26 mouse cellular contexts compared by ENCODE assay signal in genomic region chr11:67656366-67656765, GRCm38 (mm10). TPM values are rescaled to one million over a fixed set of nuclear protein-coding genes. Genes with fewer than 3 reads are reported as not detected.
A peak's percentile ranks its signal among the peaks of the same experiment; 100 is the strongest.
DNase-seq lines count a peak whose midpoint lies in the region; ATAC-seq and TF ChIP-seq lines count a peak whose summit lies in the region.
"Had no signal": no experiment of that assay in that cellular context is flagged by ENCODE, and none has a peak within 500 bp of the region (broad histone marks: within the 10 kb centered on the region; RNA-seq: fewer than 3 reads in every experiment).

No protein-coding gene starts in this region.

- TF ChIP-seq POLR2A in cerebellum, adult 2 months (IDR thresholded peaks at IDR 0.05; ENCODE audit: borderline replicate concordance, insufficient read depth, low read length), result no peak

- peaks cover 62% of the 10 kb centered on the region for H3K4me1 ChIP-seq in cerebellum, adult 2 months (ENCODE audit: control insufficient read depth, insufficient read depth, low read length)
- peaks cover 2% of the 10 kb centered on the region; the same call in 1 of the 2 replicates for H3K4me1 ChIP-seq in forebrain, embryonic 11.5 days (replicated peaks; ENCODE audit: control insufficient read depth, insufficient read depth, low read length)
- H3K4me1 ChIP-seq in forebrain, postnatal 0 days (ENCODE audit: insufficient read depth), result peaks cover 10% of the 10 kb centered on the region; the same call in 1 of the 2 replicates

- H3K9ac ChIP-seq in forebrain, embryonic 11.5 days (ENCODE audit: low read length), result no peak overlapping the region
- H3K9ac ChIP-seq in forebrain, postnatal 0 days, result no peak overlapping the region
- H3K9ac ChIP-seq: embryonic facial prominence, embryonic 12.5 days; embryonic facial prominence, embryonic 15.5 days; forebrain, embryonic 12.5 days; forebrain, embryonic 15.5 days; heart, embryonic 12.5 days; heart, embryonic 15.5 days; intestine, embryonic 15.5 days had no signal

- no peak overlapping the region for H3K4me2 ChIP-seq in forebrain, embryonic 11.5 days (ENCODE audit: low read depth, low read length, severe bottlenecking)
- no peak overlapping the region for H3K4me2 ChIP-seq in forebrain, postnatal 0 days (ENCODE audit: low read depth)
- H3K4me2 ChIP-seq: embryonic facial prominence, embryonic 12.5 days; embryonic facial prominence, embryonic 15.5 days; forebrain, embryonic 12.5 days; forebrain, embryonic 15.5 days; heart, embryonic 12.5 days; heart, embryonic 15.5 days; hindbrain, embryonic 13.5 days; intestine, embryonic 15.5 days had no signal

- no peak for ATAC-seq in forebrain, embryonic 11.5 days (replicated peaks; ENCODE audit: low FRiP score)
- ATAC-seq in forebrain, postnatal 0 days, result no peak
- ATAC-seq: forebrain, embryonic 15.5 days; hindbrain, embryonic 16.5 days; intestine, embryonic 15.5 days had no signal

- intact Hi-C loops in left cerebral cortex, adult 2 months (cut with DNase I), result loop anchor here (2.0 kb wide), 1 partner anchor 20 kb away; no protein-coding TSS in a partner anchor
- intact Hi-C loops in left cerebral cortex, postnatal 14 days (cut with DNase I), result loop anchor here (10.0 kb wide), 1 partner anchor 142 kb away; no protein-coding TSS in a partner anchor

- H3K36me3 ChIP-seq in forebrain, embryonic 11.5 days (ENCODE audit: control insufficient read depth, insufficient read depth, low read length), result no peaks in the 10 kb centered on the region
- peaks cover 16% of the 10 kb centered on the region for H3K36me3 ChIP-seq in forebrain, postnatal 0 days (ENCODE audit: insufficient read depth)
- H3K36me3 ChIP-seq: embryonic facial prominence, embryonic 12.5 days; embryonic facial prominence, embryonic 15.5 days; forebrain, embryonic 12.5 days; forebrain, embryonic 15.5 days; heart, embryonic 15.5 days; hindbrain, embryonic 10.5 days; hindbrain, embryonic 13.5 days; intestine, embryonic 15.5 days had no signal

- 63% methylated on average over 7 of the region's 7 CpGs for WGBS in cerebellum, adult 2 months
- 78% methylated on average over 7 of the region's 7 CpGs for WGBS in forebrain, embryonic 11.5 days
- 92% methylated on average over 7 of the region's 7 CpGs for WGBS in forebrain, postnatal 0 days

- TF ChIP-seq CTCF in cerebellum, adult 2 months (IDR thresholded peaks at IDR 0.05; ENCODE audit: borderline replicate concordance, insufficient read depth, low read depth, low read length), result no peak
- no peak for TF ChIP-seq CTCF in left cerebral cortex, adult 2 months (IDR thresholded peaks at IDR 0.05)
- TF ChIP-seq CTCF in forebrain, postnatal 0 days (IDR thresholded peaks at IDR 0.05; ENCODE audit: low read depth), result no peak

- peak overlapping the region; percentile 87 for H3K27ac ChIP-seq in cerebellum, adult 2 months (ENCODE audit: insufficient read depth, low read length)
- H3K27ac ChIP-seq in left cerebral cortex, adult 2 months, result peak overlapping the region; percentile 59; the same call in 1 of the 2 replicates
- no peak overlapping the region for H3K27ac ChIP-seq in forebrain, embryonic 11.5 days (ENCODE audit: low read depth, low read length)
- no peak overlapping the region for H3K27ac ChIP-seq in forebrain, postnatal 0 days (ENCODE audit: low read depth, low read length)
- H3K27ac ChIP-seq: embryonic facial prominence, embryonic 12.5 days; embryonic facial prominence, embryonic 15.5 days; forebrain, embryonic 15.5 days; heart, embryonic 15.5 days; hindbrain, embryonic 10.5 days; hindbrain, embryonic 13.5 days; intestine, embryonic 15.5 days had no signal

- no peaks in the 10 kb centered on the region for H3K27me3 ChIP-seq in cerebellum, adult 2 months (ENCODE audit: control insufficient read depth, insufficient read depth, low read length)
- H3K27me3 ChIP-seq in forebrain, embryonic 11.5 days (ENCODE audit: control insufficient read depth, insufficient read depth, low read length), result no peaks in the 10 kb centered on the region
- H3K27me3 ChIP-seq in forebrain, postnatal 0 days (ENCODE audit: insufficient read depth, low read length), result no peaks in the 10 kb centered on the region
- H3K27me3 ChIP-seq: embryonic facial prominence, embryonic 12.5 days; embryonic facial prominence, embryonic 15.5 days; forebrain, embryonic 12.5 days; forebrain, embryonic 15.5 days; heart, embryonic 12.5 days; heart, embryonic 15.5 days; intestine, embryonic 15.5 days had no signal

- DNase-seq in cerebellum, adult 2 months, result peak in 1 of 2 experiments; percentile 39
- no peak for DNase-seq in cerebellum, adult 8-10 months
- no peak for DNase-seq in left cerebral cortex, adult 2 months (ENCODE audit: extremely low spot score in 1 of 2, low spot score in 2 of 2)
- no peak for DNase-seq in left cerebral cortex, postnatal 14 days (ENCODE audit: low spot score in 2 of 2)
- peak; percentile 86 for DNase-seq in R1 (ENCODE audit: low read depth, low spot score)
- no peak for DNase-seq in forebrain, embryonic 11.5 days (ENCODE audit: low spot score)
- no peak for DNase-seq in forebrain, postnatal 0 days
- DNase-seq: adrenal gland, postnatal 10 days; adrenal gland, postnatal 36 days; gastrocnemius, adult 2 months; gastrocnemius, postnatal 14 days; heart, adult 18-20 months; heart, postnatal 10 days; heart, postnatal 36 days had no signal

- H3K9me3 ChIP-seq in forebrain, embryonic 11.5 days (ENCODE audit: control insufficient read depth, low read length), result no peaks in the 10 kb centered on the region
- no peaks in the 10 kb centered on the region for H3K9me3 ChIP-seq in forebrain, postnatal 0 days (ENCODE audit: low read length)
- H3K9me3 ChIP-seq: embryonic facial prominence, embryonic 12.5 days; embryonic facial prominence, embryonic 15.5 days; forebrain, embryonic 12.5 days; forebrain, embryonic 15.5 days; heart, embryonic 12.5 days; heart, embryonic 15.5 days; hindbrain, embryonic 10.5 days; hindbrain, embryonic 13.5 days; intestine, embryonic 15.5 days had no signal

- peak overlapping the region; percentile 13 for H3K4me3 ChIP-seq in cerebellum, adult 2 months (replicated peaks; ENCODE audit: insufficient read depth, low read depth, low read length)
- no peak overlapping the region for H3K4me3 ChIP-seq in left cerebral cortex, adult 2 months
- no peak overlapping the region for H3K4me3 ChIP-seq in forebrain, embryonic 11.5 days (ENCODE audit: low read depth, low read length)
- H3K4me3 ChIP-seq in forebrain, postnatal 0 days (ENCODE audit: low read depth, low read length), result no peak overlapping the region
- H3K4me3 ChIP-seq: embryonic facial prominence, embryonic 12.5 days; embryonic facial prominence, embryonic 15.5 days; forebrain, embryonic 12.5 days; forebrain, embryonic 15.5 days; gastrocnemius, adult 2 months; heart, embryonic 12.5 days; heart, embryonic 15.5 days; hindbrain, embryonic 10.5 days; hindbrain, embryonic 13.5 days; intestine, embryonic 15.5 days had no signal

RNA-seq across cellular contexts. Expression of gene Rcvrn, which starts 38.8 kb away (rescaled TPM):
- 0.41 and 0.86 TPM in 2 replicates for polyA plus RNA-seq in cerebellum, adult 2 months (2012; rRNA removed)
- total RNA-seq in left cerebral cortex, adult 2 months (2021), result 1 to 10 TPM in 1 of 2 experiments, under 1 TPM in 1; 0.91 to 3.2 TPM
- 1 to 10 TPM; 1.5 to 1.6 TPM for total RNA-seq in left cerebral cortex, postnatal 14 days (2021)
- polyA plus RNA-seq in forebrain, embryonic 11.5 days (2014; fragmentation: Nextera tagmentation; extraction: Ambion mirVana), result not detected in 2 replicates
- 1.00 TPM in 1 of 2 replicates, not detected in the other for total RNA-seq in forebrain, postnatal 0 days (2014; rRNA removed)
- 0.14 TPM in 1 of 2 replicates, not detected in the other for polyA plus RNA-seq in forebrain, postnatal 0 days (2015; fragmentation: Nextera tagmentation; extraction: Ambion mirVana)
- total RNA-seq: adrenal gland, postnatal 10 days; common myeloid progenitor, adult 5-6 weeks; gastrocnemius, adult 2 months; gastrocnemius, postnatal 14 days; heart, adult 18-20 months; heart, postnatal 10 days; heart, postnatal 36 days; MEL had no signal
- polyA plus RNA-seq: embryonic facial prominence, embryonic 12.5 days; embryonic facial prominence, embryonic 15.5 days; forebrain, embryonic 12.5 days; forebrain, embryonic 15.5 days; heart, embryonic 12.5 days; heart, embryonic 15.5 days; hindbrain, embryonic 10.5 days; hindbrain, embryonic 13.5 days; hindbrain, embryonic 16.5 days; intestine, embryonic 15.5 days had no signal

Comparison
In these comparisons a context has a peak if more than half of its experiments do, and no peak if none do; other contexts are left out.
1. H3K27ac ChIP-seq: peak in cerebellum, adult 2 months (single experiment) and left cerebral cortex, adult 2 months (single experiment); none in forebrain, embryonic 11.5 days (single experiment) and forebrain, postnatal 0 days (single experiment).